Mouse (Mus musculus): ENCODE results near the gene Rnf121. TPM values are rescaled to one million over a fixed set of nuclear protein-coding genes. Genes with fewer than 3 reads are reported as not detected.

Rnf121 gene
- 28.3 and 28.4 TPM in 2 replicates for polyA plus RNA-seq (2015; fragmentation: Nextera tagmentation; extraction: Ambion mirVana)

DNA sequence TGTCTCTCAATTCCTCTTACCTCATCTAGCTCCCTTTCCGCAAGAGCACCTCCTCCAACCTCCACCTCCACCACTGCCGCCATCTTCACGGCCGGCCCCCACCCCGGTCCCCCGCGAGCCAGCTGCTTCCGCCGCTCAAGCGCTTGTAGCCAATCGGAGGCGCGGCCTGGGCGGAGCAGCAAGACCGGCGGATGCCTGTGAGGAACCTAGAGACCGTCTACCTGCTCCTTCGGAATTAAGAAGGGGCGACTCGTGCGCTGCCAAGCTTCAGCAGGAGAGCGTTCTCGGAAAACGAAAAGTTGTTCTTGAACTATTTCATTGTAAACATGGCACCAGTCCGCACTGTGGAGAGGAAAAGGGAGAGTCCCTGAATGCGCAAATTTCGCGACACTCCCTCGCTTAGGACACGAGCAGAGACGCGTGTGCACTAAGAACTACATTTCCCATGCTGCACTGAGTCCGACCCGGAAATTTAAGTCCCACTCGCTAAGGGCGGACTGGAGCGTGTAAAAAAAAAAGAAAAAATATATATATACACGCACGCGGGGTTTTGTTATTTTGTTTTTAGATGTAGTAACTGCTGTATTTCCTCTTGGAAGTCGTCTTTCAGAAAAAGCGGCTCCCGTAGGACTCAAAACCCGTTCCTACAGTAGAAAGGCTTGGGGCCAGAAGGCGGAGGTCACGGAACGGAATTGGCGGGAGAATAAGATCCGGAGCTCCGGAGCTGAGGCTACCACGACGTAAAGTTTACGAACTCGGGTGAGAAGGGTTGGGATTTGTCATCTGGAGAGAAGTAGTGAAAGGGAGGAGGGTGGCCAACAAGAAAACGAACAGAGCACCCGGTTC lies at the start of gene Rnf121, which contains the start of the genes Xndc1 and Xntrpc:
Gene Rnf121, minus strand, starts transcription at position 424 of the 846 bp plus-strand sequence.
Gene Xndc1, plus strand, starts transcription at position 466 of the 846 bp plus-strand sequence.
Gene Xntrpc, plus strand, starts transcription at position 668 of the 846 bp plus-strand sequence.
- WGBS: under 1% methylated on average over 56 of the region's 56 CpGs
- peak within 1 kb of the TSS; percentile 73 for H3K9ac ChIP-seq
- H3K27ac ChIP-seq: peak within 1 kb of the TSS; percentile 92
- ATAC-seq (replicated peaks; ENCODE audit: low FRiP score): peak; percentile 99
- H3K4me3 ChIP-seq (replicated peaks): peak within 1 kb of the TSS; percentile 82
- peak within 1 kb of the TSS; percentile 68 for H3K4me2 ChIP-seq
- H3K9me3 ChIP-seq (replicated peaks): no peaks in the 10 kb centered on the region
- peaks cover 14% of the 10 kb centered on the region; the same call in 1 of the 2 replicates for H3K36me3 ChIP-seq
- H3K27me3 ChIP-seq: no peaks in the 10 kb centered on the region
- peaks cover 35% of the 10 kb centered on the region for H3K4me1 ChIP-seq

DNA sequence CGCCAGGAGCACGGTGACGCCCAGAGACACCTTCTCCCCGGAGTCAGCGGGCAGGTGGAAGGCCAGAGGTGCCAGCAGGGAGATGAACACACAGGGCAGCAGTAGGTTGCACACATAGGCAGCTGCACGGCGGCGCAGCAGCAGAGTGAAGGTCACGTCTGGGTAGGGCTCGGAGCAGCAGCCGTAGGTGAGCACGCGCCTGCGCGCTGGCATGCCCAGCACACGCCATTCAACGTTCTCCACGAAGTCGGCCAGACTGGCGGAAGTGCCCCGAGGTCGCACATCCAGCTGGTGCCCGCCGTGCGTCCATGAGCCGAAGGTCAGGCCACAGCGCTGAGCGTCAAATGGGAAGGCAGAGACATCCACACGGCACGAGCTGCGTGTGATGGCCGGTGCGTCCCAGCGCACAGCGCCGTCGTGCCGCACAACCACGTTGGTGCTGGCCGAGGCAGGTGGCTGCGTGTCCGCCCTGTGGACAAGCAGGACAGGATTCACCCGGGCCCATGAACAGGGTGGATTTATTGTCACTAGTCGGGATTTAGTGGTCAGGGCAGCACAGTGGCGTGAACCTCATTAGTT lies 48.0 kb upstream of the Rnf121 start:
- no peak overlapping the region for H3K27ac ChIP-seq
- no peaks in the 10 kb centered on the region for H3K9me3 ChIP-seq (replicated peaks)
- no peak overlapping the region for H3K4me3 ChIP-seq (replicated peaks)
- 84% methylated on average over 45 of the region's 45 CpGs for WGBS
- no peak for ATAC-seq (replicated peaks; ENCODE audit: low FRiP score)
- H3K4me2 ChIP-seq: no peak overlapping the region
- peaks cover 2% of the 10 kb centered on the region; the same call in 1 of the 2 replicates for H3K36me3 ChIP-seq
- no peaks in the 10 kb centered on the region for H3K27me3 ChIP-seq
- no peak overlapping the region for H3K9ac ChIP-seq
- H3K4me1 ChIP-seq: no peaks in the 10 kb centered on the region

- Histone ChIP-seq H3K9ac (no peak overlapping the region), H3K4me1 (peaks cover 10% of the 10 kb centered on the region), H3K4me2 (no peak overlapping the region), H3K9me3 (replicated peaks) (no peaks in the 10 kb centered on the region), H3K36me3 (no peaks in the 10 kb centered on the region), H3K27ac (no peak overlapping the region), H3K27me3 (no peaks in the 10 kb centered on the region), H3K4me3 (replicated peaks) (no peak overlapping the region)
- 89% methylated on average over 4 of the region's 4 CpGs for WGBS
- ATAC-seq (replicated peaks; ENCODE audit: low FRiP score): no peak
These were observed 44.5 kb upstream of the Rnf121 start for GRCm38 (mm10) chr7:102109746-102110145.

DNA sequence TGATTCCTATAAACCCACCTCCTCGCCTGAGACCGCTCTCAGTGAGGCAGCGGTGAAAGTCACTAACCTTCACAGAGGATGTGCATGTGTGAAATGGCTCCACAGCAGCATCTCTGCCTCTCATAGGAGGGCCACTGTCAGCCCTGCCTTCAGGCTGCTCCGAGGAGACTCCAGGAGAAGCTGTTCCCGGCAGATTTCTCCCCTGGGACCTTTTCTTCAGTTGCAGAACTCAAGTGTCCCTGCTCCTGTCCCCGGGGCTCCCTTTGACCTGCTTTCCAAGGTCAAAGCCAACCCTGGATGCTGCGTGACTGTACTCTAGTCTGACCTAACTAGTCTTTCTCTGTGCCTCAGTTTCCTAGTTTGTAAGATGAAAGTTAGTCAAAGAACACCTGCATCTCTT lies 43.9 kb upstream of the Rnf121 start, which contains the start of gene Art5:
Gene Art5, minus strand, starts transcription at position 319 of the 400 bp plus-strand sequence.
- Histone ChIP-seq H3K9me3 (replicated peaks) (no peaks in the 10 kb centered on the region), H3K4me2 (no peak within 1 kb of the TSS), H3K27me3 (no peaks in the 10 kb centered on the region), H3K27ac (no peak within 1 kb of the TSS), H3K36me3 (no peaks in the 10 kb centered on the region), H3K4me3 (replicated peaks) (no peak within 1 kb of the TSS), H3K9ac (no peak within 1 kb of the TSS), H3K4me1 (peaks cover 10% of the 10 kb centered on the region)
- ATAC-seq (replicated peaks; ENCODE audit: low FRiP score): no peak
- 67% methylated on average over 7 of the region's 7 CpGs for WGBS

- no peak overlapping the region for H3K9ac ChIP-seq
- H3K9me3 ChIP-seq (replicated peaks): no peaks in the 10 kb centered on the region
- no peak overlapping the region for H3K27ac ChIP-seq
- no peak overlapping the region for H3K4me3 ChIP-seq (replicated peaks)
- 82% methylated on average over 1 of the region's 1 CpGs for WGBS
- peaks cover 10% of the 10 kb centered on the region for H3K4me1 ChIP-seq
- no peak for ATAC-seq (replicated peaks; ENCODE audit: low FRiP score)
- no peaks in the 10 kb centered on the region for H3K36me3 ChIP-seq
- H3K27me3 ChIP-seq: no peaks in the 10 kb centered on the region
- no peak overlapping the region for H3K4me2 ChIP-seq
These were observed 42.9 kb upstream of the Rnf121 start for GRCm38 (mm10) chr7:102108206-102108605.

DNA sequence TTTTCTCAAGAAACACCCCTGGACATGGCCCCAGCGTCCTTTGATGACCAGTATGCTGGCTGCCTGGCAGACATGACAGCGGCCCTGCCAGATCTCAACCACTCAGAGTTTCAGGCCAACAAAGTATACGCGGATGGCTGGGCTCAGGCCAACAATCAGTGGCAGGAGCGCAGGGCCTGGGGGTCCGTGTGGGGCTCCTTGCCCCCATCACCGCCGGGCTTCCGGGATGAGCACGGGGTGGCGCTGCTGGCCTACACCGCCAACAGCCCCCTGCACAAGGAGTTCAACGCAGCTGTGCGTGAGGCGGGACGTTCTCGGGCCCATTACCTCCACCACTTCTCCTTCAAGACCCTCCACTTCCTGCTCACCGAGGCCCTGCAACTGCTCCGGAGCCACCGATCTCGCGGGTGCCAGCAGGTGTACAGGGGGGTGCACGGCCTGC lies 41.5 kb upstream of the Rnf121 start:
- no peaks in the 10 kb centered on the region for H3K9me3 ChIP-seq (replicated peaks)
- peak; percentile 57 for ATAC-seq (replicated peaks; ENCODE audit: low FRiP score)
- H3K9ac ChIP-seq: peak overlapping the region; percentile 36
- peaks cover 10% of the 10 kb centered on the region for H3K4me1 ChIP-seq
- no peaks in the 10 kb centered on the region for H3K27me3 ChIP-seq
- H3K27ac ChIP-seq: no peak overlapping the region
- H3K4me2 ChIP-seq: peak overlapping the region; percentile 67
- 24% methylated on average over 23 of the region's 23 CpGs for WGBS
- peak overlapping the region; percentile 31 for H3K4me3 ChIP-seq (replicated peaks)
- no peaks in the 10 kb centered on the region for H3K36me3 ChIP-seq

- 62% methylated on average over 5 of the region's 5 CpGs for WGBS
- ATAC-seq (replicated peaks; ENCODE audit: low FRiP score): no peak
- no peak overlapping the region for H3K9ac ChIP-seq
These were observed 38.9 kb upstream of the Rnf121 start for GRCm38 (mm10) chr7:102104126-102104525.

DNA sequence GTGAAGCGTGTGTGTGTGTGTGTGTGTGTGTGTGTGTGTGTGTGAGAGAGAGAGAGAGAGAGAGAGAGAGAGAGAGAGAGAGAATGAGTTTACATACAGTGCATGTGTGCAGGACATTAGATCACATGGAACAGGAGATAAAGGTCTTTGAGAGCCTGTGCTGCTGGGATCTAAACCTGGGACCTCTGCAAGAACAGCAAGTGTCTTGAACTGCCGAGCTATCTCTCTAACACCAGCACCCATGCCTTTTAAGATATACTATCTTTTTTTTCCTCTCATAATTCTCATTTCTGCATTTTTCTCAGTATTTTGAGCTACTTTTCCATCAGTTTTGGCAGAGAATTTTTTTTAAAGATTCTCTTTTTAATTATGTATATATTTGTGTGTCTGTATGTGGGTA lies 38.3 kb upstream of the Rnf121 start:
- Histone ChIP-seq H3K4me2 (no peak overlapping the region), H3K27ac (no peak overlapping the region), H3K9me3 (replicated peaks) (no peaks in the 10 kb centered on the region), H3K27me3 (no peaks in the 10 kb centered on the region), H3K4me3 (replicated peaks) (no peak overlapping the region), H3K36me3 (no peaks in the 10 kb centered on the region), H3K4me1 (peaks cover 37% of the 10 kb centered on the region), H3K9ac (no peak overlapping the region)
- 86% methylated on average over 2 of the region's 2 CpGs for WGBS
- ATAC-seq (replicated peaks; ENCODE audit: low FRiP score): no peak

More at GRCm38 (mm10) chr7:102104126-102104525, 38.9 kb upstream of the Rnf121 start:
- H3K9me3 ChIP-seq (replicated peaks): no peaks in the 10 kb centered on the region
- no peak overlapping the region for H3K4me3 ChIP-seq (replicated peaks)
- no peak overlapping the region for H3K27ac ChIP-seq
- peaks cover 34% of the 10 kb centered on the region for H3K4me1 ChIP-seq
- no peak overlapping the region for H3K4me2 ChIP-seq
- no peaks in the 10 kb centered on the region for H3K36me3 ChIP-seq
- H3K27me3 ChIP-seq: no peaks in the 10 kb centered on the region

DNA sequence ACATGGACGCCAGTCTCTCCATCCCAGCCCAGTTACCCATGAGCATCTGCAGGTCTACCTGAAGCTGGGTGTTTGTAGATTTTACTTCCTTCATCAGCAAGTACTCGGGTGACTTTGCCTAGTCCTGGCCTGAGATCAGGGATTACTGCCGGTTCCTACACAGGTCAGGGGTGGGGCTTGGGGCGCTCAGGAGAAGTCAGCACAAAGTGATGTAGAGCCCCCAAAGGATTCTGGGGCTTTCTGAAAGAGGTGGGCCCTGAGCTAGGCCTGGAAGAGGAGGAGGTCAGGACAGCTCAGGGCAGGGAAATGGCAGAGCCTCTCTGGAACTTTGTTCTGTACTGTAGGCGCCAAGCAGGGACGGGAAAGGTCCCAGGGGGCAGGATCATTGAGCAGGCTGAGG lies 37.4 kb upstream of the Rnf121 start:
- H3K4me3 ChIP-seq (replicated peaks): no peak overlapping the region
- H3K9ac ChIP-seq: no peak overlapping the region
- ATAC-seq (replicated peaks; ENCODE audit: low FRiP score): no peak
- no peak overlapping the region for H3K4me2 ChIP-seq
- H3K27ac ChIP-seq: no peak overlapping the region
- no peaks in the 10 kb centered on the region for H3K9me3 ChIP-seq (replicated peaks)
- H3K36me3 ChIP-seq: no peaks in the 10 kb centered on the region
- 37% methylated on average over 6 of the region's 6 CpGs for WGBS
- H3K27me3 ChIP-seq: no peaks in the 10 kb centered on the region
- peaks cover 37% of the 10 kb centered on the region for H3K4me1 ChIP-seq

DNA sequence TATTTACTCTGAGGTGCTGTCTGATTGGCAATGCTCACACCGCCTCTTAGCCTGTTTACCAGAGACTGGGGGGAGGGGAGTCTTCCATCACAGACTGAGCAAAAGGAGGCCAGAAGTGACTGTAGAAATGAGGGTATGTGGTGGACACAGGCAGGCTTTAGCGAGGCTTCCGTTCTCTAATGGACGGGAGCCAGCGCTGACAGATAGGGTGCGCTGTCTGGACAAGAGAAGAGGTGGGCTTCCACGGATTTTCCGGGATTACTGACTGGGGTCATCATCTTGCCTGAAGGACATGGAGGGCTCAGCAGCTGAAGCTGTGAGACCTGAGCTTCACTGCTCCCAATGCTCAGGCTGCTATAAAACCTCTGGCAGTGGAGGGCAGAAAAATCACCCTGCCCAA lies 37.0 kb upstream of the Rnf121 start:
- no peak overlapping the region for H3K4me2 ChIP-seq
- H3K9ac ChIP-seq: no peak overlapping the region
- H3K4me3 ChIP-seq (replicated peaks): no peak overlapping the region
- H3K9me3 ChIP-seq (replicated peaks): no peaks in the 10 kb centered on the region
- H3K27ac ChIP-seq: no peak overlapping the region
- WGBS: 45% methylated on average over 8 of the region's 8 CpGs
- H3K36me3 ChIP-seq: no peaks in the 10 kb centered on the region
- H3K4me1 ChIP-seq: peaks cover 35% of the 10 kb centered on the region
- H3K27me3 ChIP-seq: no peaks in the 10 kb centered on the region
- ATAC-seq (replicated peaks; ENCODE audit: low FRiP score): no peak

- WGBS: 46% methylated on average over 5 of the region's 5 CpGs
- Histone ChIP-seq H3K9ac (no peak within 1 kb of the TSS), H3K27me3 (no peaks in the 10 kb centered on the region), H3K4me1 (peaks cover 28% of the 10 kb centered on the region), H3K4me2 (peak within 1 kb of the TSS; percentile 75), H3K27ac (peak within 1 kb of the TSS; percentile 78), H3K9me3 (replicated peaks) (no peaks in the 10 kb centered on the region), H3K36me3 (no peaks in the 10 kb centered on the region), H3K4me3 (replicated peaks) (no peak within 1 kb of the TSS)
- no peak for ATAC-seq (replicated peaks; ENCODE audit: low FRiP score)
These were observed 36.2 kb upstream of the Rnf121 start, which contains the start of gene Art1 for GRCm38 (mm10) chr7:102101487-102101886. Gene Art1, plus strand, starts transcription at chr7:102101743.

GRCm38 (mm10) chr7:102100868-102101267 lies 35.6 kb upstream of the Rnf121 start:
- Histone ChIP-seq H3K9me3 (replicated peaks) (no peaks in the 10 kb centered on the region), H3K4me1 (peaks cover 27% of the 10 kb centered on the region), H3K9ac (no peak overlapping the region), H3K36me3 (no peaks in the 10 kb centered on the region), H3K4me2 (no peak overlapping the region; the same call in 1 of the 2 replicates), H3K27ac (peak overlapping the region; percentile 78; the same call in 1 of the 2 replicates), H3K4me3 (replicated peaks) (no peak overlapping the region), H3K27me3 (no peaks in the 10 kb centered on the region)
- no peak for ATAC-seq (replicated peaks; ENCODE audit: low FRiP score)
- WGBS: 26% methylated on average over 5 of the region's 5 CpGs
